Mouse (Mus musculus) frontal cortex, postnatal 14 days (tissue): ENCODE measurements at regions not wholly inside any gene's neighbourhood (a gene's known extent, or its start where the extent isn't known, plus 50 kb on each side); places are given as distances from the start of the nearest gene placed in this dataset.

Experiments used
- DNase-seq, 2 experiments: peaks; one replicate each; pipeline ENCODE4 v3.0.0; 2022; ENCODE audit warnings: low spot score in 2 of 2

DNA sequence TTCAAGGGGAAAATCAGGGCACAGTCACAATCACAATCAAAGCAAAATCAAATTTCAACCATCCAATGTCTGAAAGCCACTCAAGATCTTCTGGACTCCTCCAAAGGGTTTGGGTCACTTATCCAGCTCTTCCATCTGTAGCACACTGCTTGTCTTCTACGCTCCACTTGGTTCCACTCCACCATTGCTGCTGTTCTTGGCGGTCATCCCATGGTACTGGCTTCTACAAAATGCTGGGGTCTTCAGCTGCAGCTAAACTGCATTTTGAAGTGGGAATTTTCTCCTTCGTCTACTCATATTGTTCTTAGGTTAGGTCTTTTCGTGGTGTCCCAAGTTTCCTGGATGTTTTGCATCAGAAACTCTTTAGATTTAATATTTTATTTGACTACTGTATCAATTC is 162.7 kb downstream of the Ice1 start:
- no peak for DNase-seq

DNA sequence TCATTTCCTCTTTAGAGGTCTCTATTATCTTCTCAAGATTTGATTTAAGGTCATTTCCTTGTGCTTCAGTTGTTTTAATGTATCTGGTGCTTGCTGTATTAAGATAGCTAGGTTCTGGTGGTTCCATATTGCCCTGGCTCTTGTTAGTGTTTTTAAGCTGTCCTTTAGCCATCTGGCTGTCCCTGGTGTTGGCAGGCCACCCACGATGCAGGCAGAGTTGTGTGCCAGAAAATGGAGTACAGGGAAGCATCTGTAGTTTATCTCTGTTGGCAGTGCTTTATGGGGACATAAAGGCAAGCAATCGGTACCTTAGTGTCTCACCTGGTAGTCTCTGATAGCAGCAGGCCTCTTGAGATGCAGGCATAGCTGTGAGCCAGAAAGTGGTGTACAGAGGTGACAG is 162.1 kb downstream of the Ice1 start:
- no peak for DNase-seq

DNA sequence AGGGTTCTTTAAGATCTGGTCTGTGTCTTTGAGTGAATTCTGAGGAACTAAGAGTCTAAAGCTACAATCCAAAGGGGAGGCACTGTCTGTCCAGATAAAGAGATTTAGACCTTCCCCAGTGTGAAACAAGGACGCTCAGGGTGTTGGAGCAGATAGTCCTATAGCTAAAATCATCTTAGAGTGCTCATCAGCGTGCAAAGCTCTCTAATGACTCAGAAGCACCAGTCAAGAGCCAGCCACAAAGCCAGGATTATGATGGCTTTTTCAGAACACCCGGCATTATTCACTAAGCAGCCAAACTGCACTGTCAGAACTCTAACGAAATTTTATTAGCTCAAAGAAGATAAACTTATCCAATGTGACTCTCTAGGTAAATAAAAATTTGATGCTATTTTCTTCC is 138.1 kb downstream of the Ice1 start:
- no peak for DNase-seq
